Mouse (Mus musculus): ENCODE results near the gene Slc25a27.

- TF ChIP-seq CTCF (IDR thresholded peaks at IDR 0.05; ENCODE audit: low read depth, low read length) (no peak), POLR2A (IDR thresholded peaks at IDR 0.05; ENCODE audit: insufficient read depth, low read length) (no peak), EP300 (IDR thresholded peaks at IDR 0.05; ENCODE audit: insufficient read depth, low read depth, low read length) (no peak)
Measured at GRCm38 (mm10) chr17:43684638-43685037, 17.6 kb upstream of the Slc25a27 start.

Data from ES-Bruce4 (cell line).